ENCODE assay signal across 24 mouse cellular contexts in the genomic region with DNA sequence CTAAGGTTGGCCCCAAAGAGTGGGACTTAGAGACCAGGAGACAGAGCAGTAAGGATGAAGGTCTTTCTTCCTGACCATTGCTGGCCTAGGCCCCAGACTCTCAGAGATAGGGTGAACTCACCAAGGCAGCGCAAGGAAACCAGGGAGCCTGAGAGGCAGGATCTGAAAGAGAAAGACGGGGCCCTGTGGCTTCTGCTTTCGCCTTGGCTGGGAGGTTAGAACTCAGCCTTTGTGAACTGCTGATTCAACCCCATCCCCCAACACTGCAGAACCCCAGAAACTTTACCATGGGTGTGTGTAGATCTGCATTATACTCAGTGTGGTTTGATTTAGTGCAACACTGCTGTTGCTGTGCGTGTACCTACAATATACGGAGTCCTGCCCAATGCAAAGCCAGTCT. TPM values are rescaled to one million over a fixed set of nuclear protein-coding genes. Genes with fewer than 3 reads are reported as not detected.
A peak's percentile ranks its signal among the peaks of the same experiment; 100 is the strongest.
DNase-seq lines count a peak whose midpoint lies in the region; ATAC-seq and TF ChIP-seq lines count a peak whose summit lies in the region.
"Had no signal": no experiment of that assay in that cellular context is flagged by ENCODE, and none has a peak within 500 bp of the region (broad histone marks: within the 10 kb centered on the region; RNA-seq: fewer than 3 reads in every experiment).

No protein-coding gene starts in this region.

- H3K4me2 ChIP-seq in intestine, postnatal 0 days (replicated peaks; ENCODE audit: low read depth) = no peak overlapping the region
- H3K4me2 ChIP-seq: forebrain, embryonic 15.5 days; heart, embryonic 13.5 days; hindbrain, embryonic 12.5 days had no signal

- H3K4me1 ChIP-seq in intestine, postnatal 0 days (replicated peaks; ENCODE audit: control insufficient read depth, insufficient read depth, low read length) = no peaks in the 10 kb centered on the region; the same call in 1 of the 2 replicates
- H3K4me1 ChIP-seq: forebrain, embryonic 15.5 days; heart, embryonic 13.5 days; hindbrain, embryonic 12.5 days had no signal

- no peak overlapping the region for H3K9ac ChIP-seq in intestine, postnatal 0 days (ENCODE audit: low read depth, low read length)
- H3K9ac ChIP-seq: forebrain, embryonic 15.5 days; heart, embryonic 13.5 days; hindbrain, embryonic 12.5 days had no signal

- no peak overlapping the region for H3K4me3 ChIP-seq in intestine, postnatal 0 days (ENCODE audit: low read depth, low read length)
- H3K4me3 ChIP-seq: embryonic facial prominence, embryonic 10.5 days; forebrain, embryonic 15.5 days; heart, embryonic 13.5 days; hindbrain, embryonic 12.5 days had no signal

- no peak overlapping the region for H3K27ac ChIP-seq in intestine, postnatal 0 days (ENCODE audit: low read depth, low read length)
- H3K27ac ChIP-seq: embryonic facial prominence, embryonic 10.5 days; forebrain, embryonic 15.5 days; heart, embryonic 13.5 days; hindbrain, embryonic 12.5 days had no signal

- intact Hi-C loops in heart, postnatal 36 days (cut with DNase I) = no loop called here

- 91% methylated on average over 5 of the region's 5 CpGs for WGBS in intestine, postnatal 0 days

- ATAC-seq in megakaryocyte progenitor cell, adult 5-6 weeks (replicated peaks; ENCODE audit: poor library complexity) = 0 out of 2 replicates have a peak, but pooled peaks have one; percentile 20
- ATAC-seq in intestine, postnatal 0 days = no peak
- ATAC-seq: activated CD4-positive, CD25-positive, alpha-beta regulatory T cell, adult 4 months; forebrain, embryonic 15.5 days; hindbrain, embryonic 16.5 days; Patski had no signal

- H3K36me3 ChIP-seq in intestine, postnatal 0 days (ENCODE audit: control insufficient read depth, insufficient read depth) = peaks cover 45% of the 10 kb centered on the region
- H3K36me3 ChIP-seq: embryonic facial prominence, embryonic 10.5 days; forebrain, embryonic 15.5 days; heart, embryonic 13.5 days; hindbrain, embryonic 12.5 days had no signal

- DNase-seq in heart, adult 11 months = peak; percentile 88
- DNase-seq in heart, postnatal 36 days = no peak
- DNase-seq in thymus, postnatal 14 days = peak; percentile 61
- no peak for DNase-seq in thymus, adult 18-20 months
- no peak for DNase-seq in layer of hippocampus, adult 9-11 months
- no peak for DNase-seq in cerebellum, adult 9-11 months
- DNase-seq: adrenal gland, postnatal 14 days; cerebellum, adult 11-12 months; cerebellum, adult 9-10 months; cerebellum, postnatal 36 days; gastrocnemius, postnatal 14 days; heart, postnatal 4 days had no signal

- no peak for TF ChIP-seq CTCF in intestine, postnatal 0 days (IDR thresholded peaks at IDR 0.05; ENCODE audit: low read depth)

- H3K9me3 ChIP-seq in intestine, postnatal 0 days (ENCODE audit: control insufficient read depth) = no peaks in the 10 kb centered on the region
- H3K9me3 ChIP-seq: embryonic facial prominence, embryonic 10.5 days; forebrain, embryonic 15.5 days; heart, embryonic 13.5 days; hindbrain, embryonic 12.5 days had no signal

- no peaks in the 10 kb centered on the region for H3K27me3 ChIP-seq in intestine, postnatal 0 days (replicated peaks; ENCODE audit: control insufficient read depth, insufficient read depth, low read length)
- H3K27me3 ChIP-seq: forebrain, embryonic 15.5 days; heart, embryonic 13.5 days; hindbrain, embryonic 12.5 days had no signal

RNA-seq across cellular contexts. Expression of a gene that starts 2.5 kb away (rescaled TPM):
- total RNA-seq in heart, postnatal 36 days (2021) = not detected
- total RNA-seq in megakaryocyte progenitor cell, adult 5-6 weeks (2015) = not detected in 2 replicates
- not detected in 2 replicates for total RNA-seq in megakaryocyte progenitor cell, adult 5-6 weeks (2017)
- polyA plus RNA-seq in intestine, postnatal 0 days (2015; fragmentation: Nextera tagmentation; extraction: Ambion mirVana) = 0.48 and 1.0 TPM in 2 replicates
- total RNA-seq: adrenal gland, postnatal 14 days; CH12.LX; heart, postnatal 4 days had no signal
- polyA plus RNA-seq: embryonic facial prominence, embryonic 10.5 days; forebrain, embryonic 15.5 days; heart, embryonic 13.5 days; heart, postnatal 0 days; hindbrain, embryonic 12.5 days; hindbrain, embryonic 16.5 days; Patski had no signal

RNA-seq across cellular contexts. Expression of a gene that starts 24.6 kb away (rescaled TPM):
- not detected for total RNA-seq in heart, postnatal 36 days (2021)
- 0.05 TPM in 1 of 2 replicates, not detected in the other for total RNA-seq in megakaryocyte progenitor cell, adult 5-6 weeks (2015)
- total RNA-seq in megakaryocyte progenitor cell, adult 5-6 weeks (2017) = 0.41 TPM in 1 of 2 replicates, not detected in the other
- 70.6 and 72.0 TPM in 2 replicates for polyA plus RNA-seq in intestine, postnatal 0 days (2015; fragmentation: Nextera tagmentation; extraction: Ambion mirVana)
- total RNA-seq: adrenal gland, adult 18-20 months; adrenal gland, postnatal 14 days; CH12.LX; gastrocnemius, postnatal 14 days; heart, postnatal 4 days had no signal
- polyA plus RNA-seq: activated CD4-positive, CD25-positive, alpha-beta regulatory T cell, adult 4 months; forebrain, embryonic 15.5 days; heart, postnatal 0 days; hindbrain, embryonic 16.5 days; Patski had no signal

RNA-seq across cellular contexts. Expression of a gene that starts 41.1 kb away (rescaled TPM):
- 1 to 10 TPM; 6.3 to 7.6 TPM for total RNA-seq in heart, postnatal 36 days (2021)
- not detected in 2 replicates for total RNA-seq in megakaryocyte progenitor cell, adult 5-6 weeks (2015)
- not detected in 2 replicates for total RNA-seq in megakaryocyte progenitor cell, adult 5-6 weeks (2017)
- 0.04 TPM in 1 of 2 replicates, not detected in the other for polyA plus RNA-seq in intestine, postnatal 0 days (2015; fragmentation: Nextera tagmentation; extraction: Ambion mirVana)
- polyA plus RNA-seq: activated CD4-positive, CD25-positive, alpha-beta regulatory T cell, adult 4 months; Patski had no signal

Comparison
In these comparisons a context has a peak if more than half of its experiments do, and no peak if none do; other contexts are left out.
1. DNase-seq: peak in heart, adult 11 months (single experiment) and thymus, postnatal 14 days (single experiment); none in heart, postnatal 36 days (0 of 2), thymus, adult 18-20 months (0 of 2), layer of hippocampus, adult 9-11 months (single experiment) and cerebellum, adult 9-11 months (single experiment).
2. RNA of a gene that starts 41.1 kb away (total RNA-seq): 6.3 to 7.6 TPM in heart, postnatal 36 days; not detected in megakaryocyte progenitor cell, adult 5-6 weeks; every median in the first group is over 4 times any median in the second.